Mouse (Mus musculus) bone marrow, adult 2 months (tissue): ENCODE results near the gene H2-Eb2. TPM values are rescaled to one million over a fixed set of nuclear protein-coding genes. Genes with fewer than 3 reads are reported as not detected.
A peak's percentile ranks its signal among the peaks of the same experiment; 100 is the strongest.

Source experiments
- H3K27ac ChIP-seq: fragments of 200-500 bp; 2 replicates; pipeline ENCODE4 v1.5.1; 2012; ENCODE audit warnings: low read depth, mild to moderate bottlenecking, control low read depth, inconsistent platforms, low read length; ENCODE audit not compliant: control insufficient read depth, poor library complexity, insufficient read depth
- H3K4me1 ChIP-seq: fragments of 200-500 bp; 2 replicates; pipeline ENCODE4 v1.6.1; 2011; ENCODE audit warnings: low read length; ENCODE audit not compliant: control insufficient read depth, insufficient read depth
- H3K4me3 ChIP-seq: fragments of 200-500 bp; replicated peaks from 2 replicates; pipeline ENCODE3; 2011; ENCODE audit warnings: mild to moderate bottlenecking, low read depth, low read length, control low read depth; ENCODE audit not compliant: control insufficient read depth
- CTCF ChIP-seq: fragments of 200-500 bp; IDR thresholded peaks from 2 replicates; pipeline ENCODE4 v1.5.1; 2011; ENCODE audit warnings: low read length, control low read depth; ENCODE audit not compliant: control insufficient read depth, insufficient read depth
- POLR2A ChIP-seq: fragments of 200-500 bp; IDR thresholded peaks from 2 replicates; pipeline ENCODE4 v1.6.1; 2011; ENCODE audit warnings: low read depth, mild to moderate bottlenecking, control low read depth, low read length, borderline replicate concordance; ENCODE audit not compliant: control insufficient read depth
- WGBS: fragments of 180-500 bp; shearing (Covaris S2); methylation state at CpG from one replicate; pipeline ENCODE4 v1.1.7; 2018; 5-methylcytosine and 5-hydroxymethylcytosine counted together
- polyA plus RNA-seq: library from polyadenylated mRNA; stranded (reverse); fragments of >200 nt; gene quantifications from 2 replicates; pipeline ENCODE4 v1.2.4, GENCODE M21; 2011; ENCODE audit warnings: low replicate concordance; ENCODE audit not compliant: missing spikeins, insufficient read depth, insufficient read length

The H2-Eb2 gene
- polyA plus RNA-seq, 1 experiment: 0.60 TPM

DNA sequence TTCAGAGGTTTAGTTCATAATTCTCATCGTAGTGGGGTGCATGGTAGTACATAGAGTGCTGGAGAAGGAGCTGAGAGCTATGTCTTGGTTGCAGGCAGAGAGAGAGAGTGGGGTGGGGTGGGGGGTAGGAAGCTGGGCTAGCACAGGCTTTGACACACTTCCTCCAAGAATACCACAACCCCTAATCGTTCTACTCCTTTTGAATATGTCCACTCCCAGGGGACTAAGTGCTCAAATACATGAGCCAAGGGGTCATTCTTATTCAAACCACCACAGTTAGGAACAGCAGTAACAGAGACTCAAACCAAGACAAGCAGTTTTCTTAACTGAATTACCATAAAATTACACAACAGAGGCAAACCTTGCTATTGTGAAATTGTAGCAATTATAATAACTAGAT lies 61.2 kb downstream of the H2-Eb2 start:
- Histone ChIP-seq H3K4me3 (no peak overlapping the region), H3K27ac (no peak overlapping the region), H3K4me1 (no peaks in the 10 kb centered on the region; the same call in none of the 2 replicates)
- TF ChIP-seq POLR2A (no peak), CTCF (no peak)
- whole genome bisulfite sequencing: 0% methylated on average over 2 of the region's 2 CpGs

GRCm38 (mm10) chr17:34388513-34388912 lies 63.0 kb downstream of the H2-Eb2 start:
- TF ChIP-seq CTCF: peak; percentile 73
- TF ChIP-seq POLR2A: no peak
- WGBS: 34% methylated on average over 4 of the region's 4 CpGs
- H3K27ac ChIP-seq: no peak overlapping the region
- no peak overlapping the region for H3K4me3 ChIP-seq
- peaks cover 2% of the 10 kb centered on the region for H3K4me1 ChIP-seq

Other genes starting within 250 kb of the H2-Eb2 start
- gene H2-Oa, start 233.3 kb upstream of the H2-Eb2 start, polyA plus RNA-seq: 3.9 and 6.3 TPM in 2 replicates
- 14.2 and 38.5 TPM in 2 replicates for gene H2-DMa, start 206.1 kb upstream of the H2-Eb2 start, polyA plus RNA-seq
- gene Brd2, start 203.0 kb upstream of the H2-Eb2 start, polyA plus RNA-seq: 118 and 172 TPM in 2 replicates
- 24.3 and 38.9 TPM in 2 replicates for gene H2-DMb2, start 182.4 kb upstream of the H2-Eb2 start, polyA plus RNA-seq
- 42.1 and 59.8 TPM in 2 replicates for gene H2-DMb1, start 172.6 kb upstream of the H2-Eb2 start, polyA plus RNA-seq
- gene Tap1, start 138.1 kb upstream of the H2-Eb2 start, polyA plus RNA-seq: 34.1 and 55.9 TPM in 2 replicates
- gene Psmb9, start 137.9 kb upstream of the H2-Eb2 start, polyA plus RNA-seq: 111 and 156 TPM in 2 replicates
- gene Psmb8, start 127.9 kb upstream of the H2-Eb2 start, polyA plus RNA-seq: 35.3 and 68.8 TPM in 2 replicates
- 50.7 and 54.8 TPM in 2 replicates for gene Tap2, start 122.1 kb upstream of the H2-Eb2 start, polyA plus RNA-seq
- 30.9 and 72.2 TPM in 2 replicates for gene H2-Ob, start 86.8 kb upstream of the H2-Eb2 start, polyA plus RNA-seq
- gene H2-Ab1, start 68.0 kb upstream of the H2-Eb2 start, polyA plus RNA-seq: 73.7 and 175 TPM in 2 replicates
- 65.0 and 143 TPM in 2 replicates for gene H2-Aa, start 37.8 kb upstream of the H2-Eb2 start, polyA plus RNA-seq
- 32.6 and 82.7 TPM in 2 replicates for gene H2-Eb1, start 19.8 kb upstream of the H2-Eb2 start, polyA plus RNA-seq
- gene Btnl2, start 29.2 kb downstream of the H2-Eb2 start, polyA plus RNA-seq: 1.1 and 1.8 TPM in 2 replicates
- not detected in 2 replicates for gene Btnl1, start 51.5 kb downstream of the H2-Eb2 start, polyA plus RNA-seq
- 0.92 and 3.7 TPM in 2 replicates for gene BC051142, start 73.2 kb downstream of the H2-Eb2 start, polyA plus RNA-seq
- gene Btnl4, start 151.7 kb downstream of the H2-Eb2 start, polyA plus RNA-seq: 0.65 and 1.2 TPM in 2 replicates
- 1.9 TPM in 1 of 2 replicates, not detected in the other for gene Btnl6, start 191.7 kb downstream of the H2-Eb2 start, polyA plus RNA-seq
- gene Notch4, start 238.6 kb downstream of the H2-Eb2 start, polyA plus RNA-seq: 1.0 and 7.5 TPM in 2 replicates